Mouse (Mus musculus): ENCODE measurements around the gene Snx7.

Snx7 gene

DNA sequence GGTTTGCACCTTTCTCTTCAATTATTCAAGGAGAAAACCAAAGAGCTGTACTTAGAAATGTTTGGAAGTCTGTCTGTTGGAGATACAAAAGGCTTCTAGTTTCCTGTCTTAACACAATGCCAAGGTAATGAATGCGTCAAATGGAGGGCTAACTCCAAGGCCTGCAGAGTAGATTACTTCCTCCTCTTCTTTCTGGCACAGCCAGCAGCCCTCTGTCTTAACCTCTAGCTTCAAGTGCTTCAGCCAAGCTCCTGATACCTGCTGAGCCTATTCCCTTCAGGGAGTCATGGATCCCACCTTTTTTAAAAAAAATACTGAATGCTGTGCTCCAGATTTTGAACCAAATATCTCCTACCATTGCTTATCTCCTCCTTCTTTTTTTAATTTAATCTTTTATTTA lies 51.1 kb downstream of the Snx7 start:
- in situ Hi-C loops (cut with MboI, MseI) = no loop called here

DNA sequence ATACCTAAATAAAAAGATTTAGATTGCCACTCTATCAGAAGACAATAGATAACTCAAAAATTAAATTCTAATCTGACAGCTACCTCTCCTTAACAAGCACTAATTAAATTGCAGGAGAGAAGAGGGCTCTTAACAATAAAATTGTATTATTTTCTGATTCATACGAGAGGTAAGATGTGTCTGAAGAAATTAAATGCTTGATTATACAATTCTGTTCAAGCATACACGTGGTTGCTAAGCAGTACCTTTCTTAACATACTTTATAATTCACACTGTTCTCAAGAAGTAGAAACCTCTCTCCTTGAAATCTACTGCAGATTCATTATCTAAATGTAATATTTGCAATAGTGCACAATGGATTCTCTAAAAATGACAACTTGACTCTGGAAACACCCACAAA lies 54.5 kb downstream of the Snx7 start:
- in situ Hi-C loops (cut with MboI, MseI) = no loop called here

DNA sequence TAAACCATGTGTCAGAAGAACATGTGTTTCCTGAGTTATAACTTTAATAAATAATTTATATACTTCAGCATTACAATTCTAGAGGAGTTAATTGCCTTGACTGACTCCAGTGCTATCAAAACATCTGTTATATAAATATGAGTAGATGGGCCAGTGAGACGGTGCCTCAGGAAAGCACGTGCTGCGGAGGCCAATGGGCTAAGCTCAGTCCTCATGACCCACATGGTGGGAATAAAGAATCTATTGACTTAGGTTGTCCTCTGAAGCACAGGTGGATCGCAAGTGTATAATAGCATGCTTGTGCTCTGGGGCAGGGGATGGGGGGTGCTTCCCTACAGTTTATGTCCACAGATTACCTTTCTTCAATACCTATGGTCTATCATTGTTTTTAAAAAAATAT lies 56.6 kb downstream of the Snx7 start:
- in situ Hi-C loops (cut with MboI, MseI) = no loop called here

DNA sequence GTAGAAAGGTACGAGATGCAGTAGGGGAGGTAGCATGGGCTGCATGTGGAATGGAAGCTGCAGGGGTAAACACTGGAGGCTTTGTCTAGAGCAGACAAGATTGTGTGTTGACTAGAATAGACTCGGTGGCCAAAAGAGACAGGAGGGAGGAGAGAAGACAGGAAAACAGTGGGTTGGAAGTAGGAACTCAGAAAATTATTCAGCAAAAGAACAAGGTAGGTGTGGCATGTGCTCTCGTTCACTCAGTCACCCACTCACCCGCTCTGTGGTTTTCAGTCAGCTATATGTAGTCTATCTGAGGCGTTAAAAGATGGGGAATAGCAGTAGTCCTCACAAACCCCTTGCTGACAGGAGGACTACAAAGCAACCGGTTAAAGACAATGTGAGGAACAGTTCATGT lies 63.0 kb downstream of the Snx7 start:
- in situ Hi-C loops (cut with MboI, MseI) = no loop called here

DNA sequence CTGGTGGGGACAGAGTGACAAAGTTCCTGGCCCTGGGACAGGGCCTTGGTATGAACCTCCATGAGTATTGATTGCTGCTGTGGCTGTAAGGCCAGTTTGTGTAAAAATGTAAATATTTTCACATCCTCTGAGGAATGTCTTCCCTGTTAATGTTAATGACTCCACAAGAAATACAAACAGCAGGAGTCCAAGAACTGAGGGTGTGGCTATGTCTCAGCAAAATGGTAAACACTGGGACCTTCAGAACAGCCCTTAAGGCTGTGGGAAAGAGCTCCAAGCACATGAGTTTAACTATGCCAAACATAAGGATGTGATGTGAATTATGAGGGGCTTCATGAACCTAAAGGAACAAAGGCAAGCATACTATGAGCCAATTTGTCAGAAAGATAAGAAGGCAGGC lies 74.2 kb downstream of the Snx7 start:
- in situ Hi-C loops (cut with MboI, MseI) = no loop called here

DNA sequence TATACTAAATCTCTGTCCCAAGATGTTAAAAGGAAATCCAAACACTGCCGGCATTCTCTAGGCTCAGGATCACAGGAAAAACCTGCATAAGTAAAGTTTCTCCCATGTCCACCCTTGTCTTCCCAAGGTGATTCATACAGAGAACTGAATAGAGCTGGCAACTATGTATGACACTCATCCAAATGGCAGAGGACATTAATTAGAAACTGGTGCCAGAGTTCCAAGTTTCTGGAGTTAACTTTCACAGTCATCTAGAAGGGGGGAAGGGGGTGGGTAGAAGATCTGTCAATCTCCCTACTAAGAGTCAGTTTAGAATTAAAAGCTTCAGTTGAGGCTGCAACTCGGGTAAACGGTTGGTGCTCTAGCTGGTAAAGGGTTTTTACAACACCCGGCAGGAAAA lies 76.8 kb downstream of the Snx7 start:
- in situ Hi-C loops (cut with MboI, MseI) = no loop called here

DNA sequence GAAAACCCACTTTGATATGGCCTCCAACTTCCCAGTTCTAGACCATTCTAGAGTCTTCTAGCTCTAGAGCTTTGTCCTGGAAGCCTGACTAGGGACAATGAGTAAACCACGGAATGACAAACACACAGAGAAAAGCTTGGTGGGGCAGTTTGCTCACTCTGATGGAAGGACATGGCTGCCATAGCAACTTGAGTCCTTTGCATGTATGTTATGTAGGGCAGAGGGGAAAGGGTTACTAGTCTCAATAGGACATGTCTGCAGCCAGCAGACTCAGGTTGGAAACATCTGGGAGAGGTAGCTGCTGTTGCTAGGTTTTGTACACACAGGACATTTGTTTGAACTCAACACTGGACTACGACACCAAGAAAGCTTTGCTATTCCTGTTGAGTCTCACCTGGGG lies 77.5 kb downstream of the Snx7 start:
- in situ Hi-C loops (cut with MboI, MseI) = no loop called here

DNA sequence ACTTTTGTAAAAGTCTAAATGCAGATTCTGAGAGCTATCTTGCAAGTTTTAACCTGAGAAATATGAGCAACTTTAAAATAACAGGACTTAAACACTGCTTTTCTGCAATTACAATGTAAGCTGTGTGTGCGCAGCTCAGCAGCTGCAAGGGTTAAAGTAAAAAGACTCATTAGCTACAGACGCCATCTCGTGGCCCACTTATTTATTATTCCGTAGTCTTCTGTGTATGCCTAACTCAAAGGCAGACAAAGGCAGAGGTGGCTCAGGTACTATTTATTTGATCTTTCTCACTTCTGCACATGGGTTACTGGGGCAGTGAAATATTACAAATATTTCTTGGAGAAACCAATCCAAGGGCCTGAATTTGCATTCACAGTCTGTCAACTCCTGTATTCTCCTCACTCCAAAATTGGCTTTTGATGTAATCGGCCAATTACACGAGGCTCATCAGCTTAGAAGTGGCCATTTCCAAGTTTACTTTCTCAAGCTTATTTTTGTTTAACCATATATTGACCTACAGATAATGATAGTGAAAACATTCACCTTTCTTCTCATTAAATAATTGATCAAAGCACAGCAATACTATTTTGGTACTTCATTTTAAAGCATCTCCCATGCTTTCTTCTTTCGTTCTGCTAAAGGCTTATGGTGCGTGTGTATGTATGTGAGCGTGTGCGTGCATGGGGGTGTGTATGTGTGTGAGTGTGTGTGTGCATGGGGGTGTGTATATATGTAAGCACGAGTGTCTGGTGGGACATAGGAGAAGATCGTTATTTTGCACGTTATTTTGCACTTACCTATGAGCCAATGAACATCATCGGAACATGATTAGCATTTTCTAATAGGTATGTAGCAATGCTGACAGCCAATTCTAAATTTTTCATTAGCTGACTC lies 79.7 kb downstream of the Snx7 start:
- in situ Hi-C loops (cut with MboI, MseI) = no loop called here

DNA sequence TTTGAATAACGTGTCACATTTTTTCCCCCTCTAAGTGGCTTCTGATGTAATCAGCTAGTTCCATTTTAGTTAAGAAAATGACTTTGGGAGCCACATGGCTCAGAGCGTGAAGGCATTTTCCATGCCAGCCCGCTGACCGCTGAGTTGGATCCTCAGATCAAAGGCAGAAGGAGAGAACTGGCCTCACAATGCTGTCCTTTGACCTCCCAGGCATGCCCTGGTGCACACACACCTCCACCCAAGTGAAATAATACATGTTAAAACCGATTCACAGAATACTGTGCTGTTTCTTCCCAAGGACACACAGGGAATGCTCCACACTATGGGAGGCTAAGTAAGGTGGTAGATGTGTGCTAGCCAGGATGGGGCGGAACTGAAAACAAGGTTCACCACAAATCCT lies 81.5 kb downstream of the Snx7 start:
- in situ Hi-C loops (cut with MboI, MseI) = no loop called here

DNA sequence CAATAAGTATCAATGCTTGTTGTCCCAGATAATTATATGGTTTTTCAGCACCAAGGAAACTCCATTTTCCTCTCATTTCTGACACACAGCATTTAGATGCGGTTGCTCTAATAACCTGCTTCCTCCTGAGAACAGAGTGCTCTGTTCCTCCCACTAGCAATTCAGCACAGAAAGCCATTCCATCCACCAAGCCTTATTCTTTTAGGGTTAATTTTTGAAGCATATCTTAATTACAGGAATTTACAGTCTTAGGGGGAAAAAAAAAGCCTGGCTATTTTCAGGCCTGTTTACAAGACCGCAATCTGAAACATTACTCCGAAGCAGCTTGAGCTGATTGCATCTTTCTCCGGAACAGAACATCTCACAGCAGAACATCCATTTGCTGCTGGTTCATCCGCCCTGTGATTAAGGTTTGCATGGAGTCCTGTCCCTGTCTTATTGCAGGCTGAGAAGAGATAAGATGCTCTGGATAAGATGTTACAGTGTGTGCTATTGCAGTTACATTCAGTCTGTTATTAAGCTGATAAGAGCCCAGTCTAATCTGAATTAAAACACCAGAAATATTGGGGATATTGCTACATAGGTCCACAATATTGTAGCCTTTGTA lies 116.5 kb downstream of the Snx7 start:
- in situ Hi-C loops (cut with MboI, MseI) = no loop called here

DNA sequence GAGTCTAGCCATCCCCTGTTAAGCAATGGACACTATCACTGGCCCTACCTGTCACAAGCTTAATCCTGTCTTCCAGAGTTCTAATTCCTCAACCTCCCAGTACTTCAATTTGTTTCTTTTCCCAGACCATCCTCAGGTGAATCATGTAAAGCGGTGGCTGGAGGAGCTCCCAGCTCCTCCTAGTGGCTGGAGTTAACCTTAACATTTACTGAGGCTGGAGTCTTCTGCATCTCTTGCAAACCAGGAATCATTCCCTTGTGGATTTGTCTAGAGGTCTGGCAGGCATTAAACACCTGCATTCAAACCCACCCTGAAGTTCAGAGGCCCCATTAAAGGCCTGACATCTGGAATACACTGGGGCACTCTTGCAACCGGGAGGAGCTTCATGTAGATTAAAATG lies 117.1 kb downstream of the Snx7 start:
- in situ Hi-C loops (cut with MboI, MseI) = no loop called here

DNA sequence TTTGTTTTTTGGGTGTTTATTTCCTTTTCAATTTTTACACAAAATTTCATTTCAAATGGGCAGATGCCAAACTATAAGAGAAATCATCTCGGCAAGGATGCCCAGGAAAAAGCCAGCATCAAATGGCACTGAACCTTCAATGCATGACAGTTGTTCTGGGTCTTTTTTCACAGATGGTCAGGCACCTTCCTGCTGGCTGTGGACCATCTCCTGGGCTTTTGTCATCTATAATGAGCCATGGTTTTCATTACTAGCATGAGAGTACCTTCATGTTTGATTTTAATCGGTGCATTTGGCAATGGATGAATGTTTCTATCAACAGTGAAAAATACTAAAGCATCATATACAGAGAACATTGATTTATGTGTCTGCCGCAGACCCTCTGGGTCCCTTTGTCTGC lies 119.5 kb downstream of the Snx7 start:
- in situ Hi-C loops (cut with MboI, MseI) = no loop called here

DNA sequence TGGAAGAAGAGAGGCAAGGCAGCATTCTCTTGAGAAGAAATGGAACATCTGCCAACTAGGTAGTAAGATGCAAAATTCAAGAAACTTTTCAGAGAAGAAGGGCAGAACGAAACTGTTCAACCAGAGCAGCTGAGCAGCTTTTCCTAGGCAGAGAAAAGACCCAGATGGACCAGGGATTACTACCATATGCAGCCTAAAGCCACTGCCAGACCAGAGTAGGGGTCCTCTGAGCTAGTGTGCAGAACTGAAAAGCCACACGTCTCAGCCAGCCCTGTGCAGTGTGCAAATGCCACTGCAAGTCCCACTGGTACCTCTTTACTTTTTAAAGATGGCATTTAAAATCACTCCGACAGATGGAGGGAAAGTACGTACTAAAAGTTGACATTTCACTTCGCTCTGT lies 129.0 kb downstream of the Snx7 start:
- in situ Hi-C loops (cut with MboI, MseI) = no loop called here

DNA sequence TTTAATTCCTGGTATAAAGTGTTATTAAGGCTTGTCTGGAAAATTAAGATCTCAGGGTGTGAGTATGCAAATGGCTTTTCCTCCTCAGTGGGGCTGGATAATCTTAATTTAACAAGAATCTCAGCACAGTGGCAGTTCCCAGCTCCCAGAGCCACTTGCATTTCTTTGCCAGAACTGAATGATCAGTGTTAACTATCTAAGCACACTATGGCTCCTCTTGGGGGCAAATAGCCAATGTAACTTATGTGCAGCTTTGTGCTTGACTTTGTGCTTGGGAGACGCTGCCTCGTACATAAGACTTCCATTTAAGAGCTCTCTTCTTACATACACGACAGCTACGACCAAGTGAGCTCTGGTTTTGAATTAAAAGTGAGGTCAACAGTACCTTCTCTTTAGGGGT lies 136.1 kb downstream of the Snx7 start:
- in situ Hi-C loops (cut with MboI, MseI) = no loop called here
